Mouse (Mus musculus): Measurements from ENCODE around the gene Adgrg6.

Gene Adgrg6

DNA sequence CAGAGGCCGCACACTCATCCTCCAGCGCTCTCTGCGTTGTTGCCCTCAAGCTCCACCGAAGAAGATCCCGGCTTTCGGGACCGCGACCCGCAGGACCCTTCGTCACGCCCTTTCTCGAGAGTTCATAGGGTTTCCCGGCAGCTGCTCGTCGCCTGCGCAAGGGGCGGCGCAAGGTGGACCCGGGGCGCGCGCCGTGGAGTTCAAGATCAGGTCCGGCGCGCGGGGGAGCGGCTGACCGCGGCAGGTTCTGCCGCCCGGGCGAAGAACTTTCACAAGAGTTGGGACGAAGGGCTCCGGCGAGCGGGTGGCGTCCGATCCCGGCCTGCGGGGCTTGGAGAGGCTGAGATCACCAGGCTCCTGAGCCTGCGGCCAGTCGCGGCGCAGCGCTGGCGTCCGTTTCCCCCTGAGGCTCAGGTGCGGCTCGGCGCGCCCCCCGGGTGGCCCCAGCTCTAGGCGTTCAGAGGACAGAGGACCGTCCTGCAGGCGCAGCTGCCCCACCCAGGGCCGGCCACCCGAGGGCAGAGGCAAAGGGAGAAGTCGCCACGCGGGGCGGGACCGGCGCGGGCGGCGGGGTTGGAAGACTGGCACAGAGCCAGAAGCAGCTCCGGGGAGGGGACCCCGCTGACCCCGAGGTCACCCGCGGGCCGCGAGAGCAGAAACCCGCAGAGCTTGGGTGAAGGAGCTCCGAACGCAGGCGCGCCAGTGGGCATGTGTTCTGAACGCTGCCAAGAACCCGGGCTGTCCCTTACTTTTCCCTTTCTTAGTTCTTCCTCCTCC lies at the start of gene Adgrg6:
Gene Adgrg6, minus strand, starts transcription at position 719 of the 777 bp plus-strand sequence.
- DNase-seq (ENCODE audit: low spot score in 2 of 2): no peak

DNA sequence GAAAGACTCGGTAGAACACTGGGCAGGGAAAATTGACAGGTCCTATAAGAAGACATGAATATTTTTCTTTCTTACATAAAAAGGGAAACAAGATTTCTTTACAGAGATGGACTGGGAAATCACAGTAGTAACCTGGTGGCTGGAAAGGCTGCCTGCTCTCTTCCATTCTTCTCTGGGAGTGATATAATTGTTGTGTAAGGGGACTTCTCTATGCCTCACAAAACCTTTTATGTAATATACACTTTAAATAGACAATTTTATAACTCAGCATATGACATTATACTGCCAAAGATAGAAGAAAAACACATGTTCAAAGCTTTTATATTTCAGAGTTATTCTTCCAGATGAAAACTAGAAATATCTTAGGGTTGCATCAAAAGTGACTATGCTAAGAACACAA lies 46.8 kb upstream of the Adgrg6 start:
- no peak for DNase-seq (ENCODE audit: low spot score in 2 of 2)

DNA sequence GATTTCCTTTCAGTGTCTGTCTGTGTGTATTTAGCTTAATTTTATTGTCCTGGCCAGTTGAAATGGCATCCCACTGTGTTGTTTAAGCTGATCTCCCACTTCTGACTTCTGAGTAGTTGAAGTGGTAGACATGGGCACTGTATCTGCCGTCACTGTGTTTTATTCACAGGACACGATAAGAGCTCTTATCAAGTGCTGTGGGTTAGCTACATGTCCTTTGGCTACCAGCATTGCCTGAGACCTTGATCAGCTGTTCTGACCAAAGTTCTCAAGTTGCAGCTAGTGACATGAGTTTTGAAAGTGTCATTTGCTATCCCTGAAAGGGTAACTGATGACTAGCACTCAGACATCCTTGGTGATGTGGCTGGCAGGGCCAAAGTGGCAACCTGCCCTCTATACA lies 45.4 kb upstream of the Adgrg6 start:
- DNase-seq (ENCODE audit: low spot score in 2 of 2): no peak

DNA sequence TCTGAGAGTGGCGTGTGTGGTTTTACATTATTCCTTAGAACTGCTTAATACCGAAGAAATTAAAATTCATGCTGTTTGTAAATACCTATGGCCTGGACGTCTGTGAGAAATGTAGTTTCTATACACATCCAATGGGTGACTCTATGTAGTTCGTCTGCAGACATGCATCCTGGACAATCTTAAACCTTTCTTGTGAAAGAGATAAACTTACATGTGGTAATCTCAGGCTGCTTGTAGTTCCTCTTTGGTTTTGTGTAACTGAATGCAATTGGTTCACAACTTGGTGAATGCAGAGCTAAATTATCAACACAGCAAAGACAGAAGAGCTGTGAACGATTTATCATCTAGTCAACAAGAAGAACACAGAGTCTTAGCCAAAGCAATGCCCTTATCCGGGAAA lies 44.2 kb upstream of the Adgrg6 start:
- no peak for DNase-seq (ENCODE audit: low spot score in 2 of 2)

DNA sequence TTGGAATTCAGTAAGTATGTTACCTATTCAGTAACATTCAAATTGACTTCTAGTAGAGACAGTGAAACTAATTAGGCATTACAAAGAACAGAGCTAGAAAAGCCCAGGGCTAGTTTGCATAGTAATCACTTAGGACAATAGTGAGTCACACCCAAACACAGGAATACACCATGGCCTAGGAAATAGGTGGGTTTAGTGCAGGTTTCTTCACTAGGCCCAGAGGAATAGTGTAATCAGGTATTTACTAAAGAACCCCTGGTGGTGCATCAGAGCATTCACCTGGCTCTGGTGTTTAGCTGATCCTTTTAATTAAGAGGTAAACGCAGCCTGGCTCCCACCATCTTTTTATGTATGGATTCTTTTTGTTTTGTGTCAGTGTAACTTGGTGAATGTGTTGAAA lies 38.0 kb upstream of the Adgrg6 start:
- no peak for DNase-seq (ENCODE audit: low spot score in 2 of 2)

DNA sequence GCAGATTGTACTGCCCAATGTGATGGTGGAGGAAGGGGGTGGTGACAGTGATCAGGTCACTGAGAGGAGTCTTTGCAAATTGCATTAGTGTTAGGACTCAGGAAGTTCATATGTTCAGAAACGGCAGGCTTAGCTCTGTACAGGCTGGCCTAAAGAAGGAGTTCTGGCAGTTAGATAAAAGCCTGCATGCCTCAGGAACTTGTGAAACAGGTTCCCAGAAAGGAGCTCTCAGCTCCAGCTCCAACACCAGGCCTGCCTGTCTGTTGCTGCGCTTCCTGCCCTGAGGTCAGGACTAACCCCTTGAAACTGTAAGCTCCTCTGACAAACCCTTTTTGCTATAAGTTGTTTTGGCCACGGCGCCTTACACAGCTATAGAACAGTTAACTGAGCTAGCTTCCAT lies 28.8 kb upstream of the Adgrg6 start:
- DNase-seq (ENCODE audit: low spot score in 2 of 2): no peak

DNA sequence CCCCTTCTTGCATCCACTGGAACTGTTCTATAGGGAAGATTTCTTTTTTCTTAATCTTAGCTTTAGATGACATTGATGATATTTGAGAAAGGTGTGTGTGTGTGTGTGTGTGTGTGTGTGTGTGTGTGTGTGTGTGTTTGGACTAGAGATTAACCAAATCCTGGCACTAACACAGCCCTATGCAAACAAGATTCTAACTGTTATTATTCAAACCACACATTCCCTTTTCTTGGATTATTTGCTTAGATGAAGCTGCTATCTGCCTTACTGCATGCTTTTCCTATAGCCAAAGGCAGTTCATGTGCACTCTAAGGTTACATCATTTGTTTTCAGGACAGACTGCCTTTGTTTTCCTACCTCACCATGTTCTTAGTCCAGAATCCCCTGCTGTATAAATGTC lies 25.7 kb upstream of the Adgrg6 start:
- DNase-seq (ENCODE audit: low spot score in 2 of 2): no peak

DNA sequence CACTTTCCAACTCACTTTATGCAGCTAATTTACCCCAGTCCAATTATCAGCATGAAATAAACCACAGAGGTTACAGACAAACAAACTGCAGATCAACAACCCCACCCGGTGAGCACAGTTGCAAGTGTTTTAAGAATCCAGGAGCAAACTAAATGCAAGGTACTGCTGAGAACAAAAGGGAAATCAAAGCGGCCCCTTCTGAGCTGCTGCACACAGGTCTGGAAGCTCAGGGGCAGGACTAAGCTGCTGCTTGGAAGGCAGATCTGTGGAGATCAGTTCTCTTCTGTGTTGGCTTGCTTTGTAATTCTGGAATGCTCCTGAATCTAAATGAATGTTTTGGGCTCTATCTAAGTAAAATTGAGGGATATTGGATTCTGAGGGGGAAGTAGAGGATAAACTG lies 25.2 kb upstream of the Adgrg6 start:
- DNase-seq (ENCODE audit: low spot score in 2 of 2): no peak

DNA sequence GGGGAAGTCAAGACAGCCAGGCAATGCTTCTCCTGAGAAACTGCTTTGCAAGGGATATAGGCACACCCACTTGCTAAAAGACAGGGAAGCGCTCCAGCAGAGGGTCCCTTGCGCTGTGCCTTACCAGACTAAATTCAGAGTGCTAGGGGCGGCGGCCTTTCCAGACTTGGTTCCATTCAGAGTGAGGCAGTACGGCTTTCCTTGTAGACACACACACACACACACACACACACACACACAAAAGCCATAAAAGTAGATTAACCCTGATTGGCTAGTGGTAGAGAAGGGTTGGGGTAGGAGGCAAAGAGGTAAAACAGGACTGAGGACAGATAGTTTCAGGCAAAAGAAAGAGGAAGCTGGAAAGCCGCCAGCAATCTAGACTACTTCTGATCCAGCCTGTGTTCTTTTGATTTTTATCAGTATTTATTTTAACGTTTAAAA lies 672 bp upstream of the Adgrg6 start:
- no peak for DNase-seq (ENCODE audit: low spot score in 2 of 2)

DNA sequence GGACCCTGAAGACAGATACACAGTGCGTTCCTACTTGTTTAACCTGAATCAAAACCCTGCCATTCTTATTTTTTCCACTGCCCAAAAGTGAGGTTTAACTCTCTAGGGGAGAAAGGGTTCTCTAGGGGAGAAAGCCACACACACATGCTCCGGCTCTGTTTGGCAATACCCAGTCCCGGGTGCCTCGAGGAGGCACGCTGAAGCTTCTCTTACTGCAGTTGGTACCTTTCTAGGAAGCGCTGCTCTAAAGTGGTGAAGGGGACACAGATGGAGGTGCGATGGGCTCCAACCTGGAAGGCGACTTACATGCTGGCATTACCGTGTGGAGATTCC lies 885 bp downstream of the Adgrg6 start:
- no peak for DNase-seq (ENCODE audit: low spot score in 2 of 2)

DNA sequence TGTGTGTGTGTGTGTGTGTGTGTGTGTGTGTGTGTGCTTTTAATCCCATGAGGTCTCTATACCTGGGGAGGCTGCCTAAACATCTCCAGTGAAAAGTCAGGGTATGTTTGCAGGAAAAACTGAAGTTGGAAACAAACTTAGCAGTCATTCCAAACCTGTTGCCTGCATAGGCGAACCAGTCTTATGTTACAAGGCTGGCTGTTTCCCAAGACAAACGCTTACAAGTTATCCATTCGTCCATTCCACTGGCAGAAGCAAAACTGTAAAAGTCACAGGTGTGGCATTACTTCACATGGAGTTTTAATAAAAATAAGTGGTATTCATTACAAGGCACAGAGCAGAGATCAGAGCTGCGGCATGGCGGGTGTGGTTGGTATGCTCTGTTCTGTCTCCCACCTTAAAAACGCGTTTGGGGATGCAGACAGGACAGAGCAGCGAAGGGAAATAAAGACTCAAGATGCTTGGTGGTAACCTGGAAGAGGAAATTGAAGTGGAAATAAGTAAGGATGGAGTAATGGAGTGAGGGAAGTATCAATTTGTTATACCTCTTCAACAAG lies 1.9 kb downstream of the Adgrg6 start:
- DNase-seq (ENCODE audit: low spot score in 2 of 2): no peak

DNA sequence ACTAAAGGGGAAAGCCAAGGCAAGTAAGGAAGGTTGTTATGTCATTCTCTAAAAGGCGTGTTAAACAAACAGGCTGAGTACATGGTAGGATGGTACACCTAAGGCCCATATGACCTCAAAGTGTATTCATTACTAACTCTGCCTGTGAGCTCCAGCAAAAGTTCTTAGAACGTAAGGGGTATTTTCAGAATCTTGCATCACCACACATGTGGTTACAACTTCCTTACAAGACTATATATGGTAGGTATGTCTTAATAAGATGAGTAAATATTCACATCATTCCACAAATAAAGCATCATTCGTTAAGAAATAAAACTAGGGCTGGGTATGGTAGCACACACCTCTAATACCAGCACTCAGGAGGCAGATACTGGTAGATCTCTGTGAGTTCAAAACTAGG lies 8.4 kb downstream of the Adgrg6 start:
- DNase-seq (ENCODE audit: low spot score in 2 of 2): no peak

DNA sequence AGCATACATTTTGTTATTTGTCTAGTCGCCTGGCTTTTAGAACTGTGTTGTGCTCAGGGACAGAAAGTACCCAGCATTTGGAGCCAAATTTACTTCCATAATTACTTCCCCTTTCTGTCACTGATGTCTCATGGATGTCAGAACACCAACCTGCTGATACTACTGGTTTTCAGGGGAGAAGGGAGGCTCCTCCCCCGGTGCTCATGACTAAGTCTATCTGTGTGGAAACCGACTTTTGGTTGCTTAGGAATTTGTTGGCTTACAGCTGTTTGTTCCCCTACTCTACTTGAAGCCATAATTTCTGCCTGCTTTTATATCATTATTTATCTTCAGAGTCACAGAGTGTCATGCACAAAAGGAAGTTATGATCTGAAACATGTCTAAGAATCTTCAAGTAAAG lies 14.4 kb downstream of the Adgrg6 start:
- DNase-seq (ENCODE audit: low spot score in 2 of 2): no peak

DNA sequence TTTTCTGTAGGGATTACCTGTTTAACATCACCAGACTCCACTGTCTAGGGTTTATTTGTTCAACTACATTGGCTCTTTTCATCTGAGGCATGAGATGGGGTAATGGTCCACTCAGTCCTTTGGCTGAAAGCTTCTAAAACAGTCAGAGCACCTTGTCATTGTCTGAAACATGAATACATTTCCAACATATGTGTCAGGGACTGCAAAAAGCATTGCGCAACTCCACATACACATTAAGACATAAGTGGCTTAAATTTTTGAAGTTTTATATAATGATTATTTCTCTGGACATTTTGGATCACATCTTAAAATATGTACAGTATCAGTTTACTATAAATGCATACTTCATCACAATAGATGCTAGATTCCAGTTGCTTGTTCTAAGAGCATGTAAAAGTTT lies 14.8 kb downstream of the Adgrg6 start:
- no peak for DNase-seq (ENCODE audit: low spot score in 2 of 2)

DNA sequence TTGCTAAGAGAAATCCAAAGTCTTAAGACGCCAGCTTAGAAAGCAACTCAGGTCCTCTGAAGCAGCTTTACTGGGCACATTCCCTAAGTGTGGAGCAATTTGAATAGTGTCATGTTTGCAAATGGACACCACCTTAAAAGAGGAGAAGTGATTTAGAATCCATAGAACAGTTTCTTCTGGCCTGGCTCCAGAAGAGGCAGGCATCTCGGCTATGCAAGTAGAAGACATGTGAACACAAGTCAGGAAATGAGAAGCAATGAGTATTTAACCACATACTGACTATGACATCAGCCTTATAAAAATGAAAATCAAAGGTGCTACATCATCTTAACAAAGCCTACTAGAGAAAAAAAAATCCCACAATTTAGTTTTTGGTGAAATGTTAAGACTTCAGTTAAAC lies 17.7 kb downstream of the Adgrg6 start:
- DNase-seq (ENCODE audit: low spot score in 2 of 2): no peak

DNA sequence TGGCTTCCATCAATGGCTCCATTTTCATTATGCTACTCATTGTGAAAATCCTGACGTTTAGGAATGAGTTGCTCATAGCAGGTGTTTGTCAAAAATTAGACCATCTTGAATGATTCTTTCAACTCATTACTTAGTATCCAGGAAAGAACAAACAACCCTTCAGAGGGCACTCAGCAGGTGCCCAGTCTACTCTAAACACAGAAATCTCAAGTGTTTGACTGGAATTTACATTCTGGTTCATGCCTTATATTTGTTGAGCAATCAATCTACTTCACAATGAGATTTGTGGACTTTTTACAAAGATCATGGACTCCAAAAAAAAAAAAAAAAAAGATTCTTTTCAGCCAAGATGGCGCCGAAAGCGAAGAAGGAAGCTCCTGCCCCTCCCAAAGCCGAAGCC lies 22.7 kb downstream of the Adgrg6 start:
- DNase-seq (ENCODE audit: low spot score in 2 of 2): no peak

DNA sequence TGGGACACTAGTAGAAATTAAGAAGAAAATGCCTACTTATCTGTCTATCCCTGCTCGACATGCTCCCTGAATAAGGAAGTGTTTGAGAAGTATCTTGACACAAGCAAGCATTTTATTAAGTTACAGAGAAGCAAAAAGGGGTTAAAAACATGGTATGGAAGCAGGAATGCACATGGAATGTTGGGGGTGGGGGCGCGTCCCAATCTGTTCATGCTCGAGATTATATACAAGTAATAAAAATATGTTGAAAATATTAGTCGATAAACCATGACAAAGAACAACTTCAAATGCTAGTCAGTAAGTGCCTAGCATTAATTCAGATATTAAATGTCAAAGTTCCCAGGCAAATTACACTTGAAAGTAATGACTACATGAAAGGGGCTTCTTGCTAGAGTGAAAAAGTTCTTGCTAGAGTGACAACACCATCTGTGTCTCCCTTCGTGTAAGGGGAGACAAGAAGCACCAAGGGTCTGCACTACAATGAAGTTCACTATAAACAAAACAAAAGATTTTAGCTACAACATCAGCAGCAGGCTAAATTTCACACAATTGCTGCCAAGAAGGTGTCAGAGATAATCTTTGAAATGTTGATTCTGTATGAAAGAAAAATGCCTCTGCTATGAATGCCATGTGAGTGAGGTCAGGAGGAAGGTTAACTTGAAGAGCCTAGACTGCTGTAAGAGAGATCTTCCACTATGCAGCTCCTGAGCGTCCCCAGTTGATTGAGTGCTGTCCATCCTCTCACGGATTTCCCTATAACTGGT lies 24.4 kb downstream of the Adgrg6 start:
- no peak for DNase-seq (ENCODE audit: low spot score in 2 of 2)

DNA sequence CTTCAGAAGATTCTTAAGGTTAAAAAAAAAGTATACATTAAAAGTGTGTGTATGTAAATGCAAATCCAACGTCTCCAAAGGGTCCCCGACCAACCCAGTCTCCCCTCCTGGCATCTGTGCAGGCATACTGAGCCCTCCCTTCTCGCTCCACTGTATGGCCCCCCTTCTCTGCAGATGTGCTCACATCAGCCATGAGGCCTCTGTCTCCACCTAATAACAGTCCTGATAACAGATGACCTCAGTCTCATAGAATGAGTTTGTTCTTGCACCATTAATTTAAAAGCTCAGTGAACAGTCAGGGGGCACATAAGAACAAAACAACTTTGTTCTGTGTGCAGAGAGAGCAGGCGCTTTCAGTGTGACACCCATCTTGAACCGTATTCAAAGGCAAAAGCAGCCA lies 27.6 kb downstream of the Adgrg6 start:
- no peak for DNase-seq (ENCODE audit: low spot score in 2 of 2)

DNA sequence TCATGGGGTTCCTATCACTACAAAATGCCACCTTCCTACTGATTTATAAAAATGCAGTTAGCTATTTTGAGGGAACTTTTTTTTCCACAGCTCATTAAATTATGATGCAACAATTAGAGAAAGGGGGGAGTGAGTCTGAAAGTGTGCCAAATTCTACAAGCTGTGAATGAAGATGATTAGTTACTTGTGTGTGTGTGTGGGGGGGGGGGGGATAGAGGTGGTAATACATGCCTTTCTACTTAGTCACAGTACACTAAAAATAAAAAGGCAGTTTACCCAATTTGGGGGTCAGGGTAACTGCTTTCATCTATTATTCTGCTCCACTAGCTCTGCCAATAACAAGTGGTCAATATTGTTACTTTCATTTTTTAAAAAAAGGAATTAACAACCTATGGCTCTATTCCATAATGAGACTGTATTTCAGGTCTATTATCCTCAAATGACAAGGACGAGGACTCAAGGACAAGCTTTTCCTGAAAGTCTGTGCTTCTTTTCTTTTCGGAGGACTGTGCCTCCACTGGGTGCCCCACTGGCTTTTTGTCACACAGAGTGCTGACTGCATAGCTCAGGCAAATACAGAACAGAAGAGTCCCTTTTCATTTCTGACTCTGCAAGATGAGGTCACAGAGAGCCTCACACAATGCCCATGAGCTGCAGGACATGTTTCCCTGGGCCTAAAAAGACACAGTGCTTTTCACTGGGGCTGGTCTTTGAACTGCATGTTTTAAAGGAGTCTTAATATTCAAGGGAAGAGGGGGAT lies 33.4 kb downstream of the Adgrg6 start:
- DNase-seq (ENCODE audit: low spot score in 2 of 2): no peak

DNA sequence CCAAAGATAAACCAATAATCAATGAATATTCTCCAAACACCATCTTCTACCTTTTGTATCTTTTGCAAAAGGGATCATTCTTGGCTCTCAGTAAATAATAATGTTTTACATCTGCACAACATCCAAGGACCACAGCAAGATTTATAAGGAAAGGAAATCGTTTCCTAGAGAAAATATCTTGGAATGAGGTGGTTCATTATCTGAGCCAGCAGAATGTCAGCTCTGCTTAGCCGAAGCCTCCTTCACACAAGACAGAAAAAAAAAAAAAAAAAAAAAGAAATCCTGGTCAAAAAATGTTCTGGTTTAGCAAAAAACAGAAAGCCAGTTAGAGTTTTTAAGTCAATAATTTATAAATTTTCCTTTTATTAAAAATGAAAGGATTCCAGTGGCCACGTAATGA lies 34.3 kb downstream of the Adgrg6 start:
- no peak for DNase-seq (ENCODE audit: low spot score in 2 of 2)

DNA sequence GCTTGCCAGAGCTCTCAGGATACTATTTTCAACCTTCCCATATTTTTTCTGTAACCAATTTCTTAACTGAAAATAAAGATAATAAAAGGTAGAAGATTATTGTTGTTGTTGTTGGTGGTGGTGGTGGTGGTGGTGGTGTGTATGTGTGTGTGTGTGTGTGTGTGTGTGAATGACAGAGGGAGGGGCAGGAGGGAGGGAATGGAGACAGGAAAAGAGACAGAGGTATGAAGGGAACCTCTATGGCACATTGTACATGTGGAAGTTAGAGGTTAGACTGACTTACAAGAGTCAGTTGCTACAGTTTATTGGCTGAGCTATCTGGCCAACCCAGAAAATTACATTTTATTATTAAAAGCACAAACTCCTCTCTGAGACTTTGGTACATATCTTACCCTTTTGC lies 49.8 kb downstream of the Adgrg6 start:
- DNase-seq (ENCODE audit: low spot score in 2 of 2): no peak

DNA sequence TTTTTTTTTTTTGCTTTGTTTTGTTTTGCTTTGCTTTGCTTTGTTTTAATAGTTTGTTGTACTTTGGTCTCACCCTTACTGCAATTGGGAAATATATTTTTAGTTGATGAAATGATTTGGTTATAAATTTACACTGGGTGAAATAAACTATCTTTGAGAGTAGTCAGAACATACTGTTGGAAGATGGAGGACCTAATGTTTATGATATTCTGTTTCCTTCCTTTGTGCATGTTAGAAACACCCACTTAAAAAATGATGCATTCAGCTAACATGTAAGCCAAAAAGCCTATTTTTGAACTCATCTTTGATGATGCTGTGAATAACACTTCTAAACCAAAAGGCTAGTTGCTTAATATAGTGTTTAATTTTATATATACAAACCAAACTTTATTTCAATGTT lies 50.3 kb downstream of the Adgrg6 start:
- DNase-seq (ENCODE audit: low spot score in 2 of 2): no peak

DNA sequence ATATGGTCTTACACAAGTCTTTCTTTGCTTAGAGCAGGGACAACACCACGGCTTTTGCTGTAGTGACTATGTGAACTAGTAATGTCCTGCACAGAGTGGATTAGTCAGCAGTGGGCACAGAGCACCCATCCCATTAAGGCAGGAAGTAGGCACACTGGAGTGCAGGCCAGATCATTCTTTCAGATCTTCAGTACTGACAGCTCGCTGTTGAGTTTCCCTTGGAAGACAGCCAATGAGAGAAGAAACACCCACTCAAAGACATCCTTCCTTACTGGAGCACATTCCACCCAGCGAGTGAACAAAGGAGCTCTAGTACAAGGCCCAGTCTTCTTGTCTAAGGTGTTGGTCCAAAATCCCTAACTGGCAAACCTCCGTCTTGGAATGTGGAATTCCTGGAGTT lies 53.6 kb downstream of the Adgrg6 start:
- DNase-seq (ENCODE audit: low spot score in 2 of 2): no peak
